ENCODE assay signal across 9 mouse cellular contexts in genomic region chrX:12136261-12137101, GRCm38 (mm10). TPM values are rescaled to one million over a fixed set of nuclear protein-coding genes. Genes with fewer than 3 reads are reported as not detected.
DNase-seq lines count a peak whose midpoint lies in the region; ATAC-seq and TF ChIP-seq lines count a peak whose summit lies in the region.
"Had no signal": no experiment of that assay in that cellular context is flagged by ENCODE, and none has a peak within 500 bp of the region (broad histone marks: within the 10 kb centered on the region; RNA-seq: fewer than 3 reads in every experiment).

No protein-coding gene starts in this region.

- peak overlapping the region; percentile 86 for H3K27ac ChIP-seq in bone marrow macrophage, adult 2 months (ENCODE audit: insufficient read depth, low read depth, low read length)
- peak overlapping the region; percentile 87 for H3K27ac ChIP-seq in heart, embryonic 11.5 days (ENCODE audit: low read depth, low read length)
- H3K27ac ChIP-seq in stomach, embryonic 15.5 days = peak overlapping the region; percentile 72

- under 1% methylated on average over 50 of the region's 50 CpGs for WGBS in heart, embryonic 11.5 days (ENCODE audit: insufficient replicate concordance)
- 2% methylated on average over 45 of the region's 50 CpGs for WGBS in stomach, embryonic 15.5 days

- no peak for DNase-seq in frontal cortex, postnatal 36 days (ENCODE audit: low spot score in 2 of 2)
- DNase-seq in kidney, postnatal 14 days = peak; percentile 70
- no peak for DNase-seq in layer of hippocampus, adult 9-10 months (ENCODE audit: low spot score)

- H3K27me3 ChIP-seq in heart, embryonic 11.5 days (ENCODE audit: control insufficient read depth, insufficient read depth, low read length) = peaks cover 60% of the 10 kb centered on the region
- peaks cover 73% of the 10 kb centered on the region for H3K27me3 ChIP-seq in megakaryocyte, embryonic 14.5 days (replicated peaks)
- peaks cover 40% of the 10 kb centered on the region for H3K27me3 ChIP-seq in stomach, embryonic 15.5 days (replicated peaks)

- H3K9ac ChIP-seq in heart, embryonic 11.5 days (ENCODE audit: low read depth, low read length) = peak overlapping the region; percentile 70
- 0 out of 2 replicates have a peak overlapping the region, but pooled peaks have one; percentile 9 for H3K9ac ChIP-seq in stomach, embryonic 15.5 days

- H3K9me3 ChIP-seq in heart, embryonic 11.5 days (replicated peaks; ENCODE audit: control insufficient read depth, low read length) = no peaks in the 10 kb centered on the region
- no peaks in the 10 kb centered on the region for H3K9me3 ChIP-seq in megakaryocyte, embryonic 14.5 days
- no peaks in the 10 kb centered on the region for H3K9me3 ChIP-seq in stomach, embryonic 15.5 days

- ATAC-seq in frontal cortex, adult (ENCODE audit: low TSS enrichment) = peak; percentile 3; the same call in 1 of the 2 replicates
- ATAC-seq in heart, embryonic 11.5 days (replicated peaks; ENCODE audit: insufficient number of reproducible peaks, low FRiP score, low TSS enrichment) = no peak; the same call in 1 of the 2 replicates
- no peak for ATAC-seq in stomach, embryonic 15.5 days (ENCODE audit: insufficient read depth, low FRiP score, low read depth)
- ATAC-seq: Patski had no signal

- no peak for TF ChIP-seq POLR2A in bone marrow macrophage, adult 2 months (IDR thresholded peaks at IDR 0.05; ENCODE audit: borderline replicate concordance, low read depth, low read length)

- H3K4me2 ChIP-seq in heart, embryonic 11.5 days = peak overlapping the region; percentile 77
- peak overlapping the region; percentile 79 for H3K4me2 ChIP-seq in stomach, embryonic 15.5 days

- no peak for TF ChIP-seq CTCF in bone marrow macrophage, adult 2 months (IDR thresholded peaks at IDR 0.05; ENCODE audit: low read depth, low read length)

- no peaks in the 10 kb centered on the region for H3K36me3 ChIP-seq in heart, embryonic 11.5 days (ENCODE audit: control insufficient read depth, insufficient read depth, low read length)
- no peaks in the 10 kb centered on the region for H3K36me3 ChIP-seq in megakaryocyte, embryonic 14.5 days (replicated peaks; ENCODE audit: low read length)
- no peaks in the 10 kb centered on the region for H3K36me3 ChIP-seq in stomach, embryonic 15.5 days

- peaks cover 7% of the 10 kb centered on the region for H3K4me1 ChIP-seq in bone marrow macrophage, adult 2 months (ENCODE audit: control insufficient read depth, insufficient read depth, low read length)
- H3K4me1 ChIP-seq in heart, embryonic 11.5 days (ENCODE audit: control insufficient read depth, insufficient read depth, low read length) = peaks cover 12% of the 10 kb centered on the region
- H3K4me1 ChIP-seq in megakaryocyte, embryonic 14.5 days = peaks cover 39% of the 10 kb centered on the region
- peaks cover 9% of the 10 kb centered on the region for H3K4me1 ChIP-seq in stomach, embryonic 15.5 days

- peak overlapping the region; percentile 55 for H3K4me3 ChIP-seq in bone marrow macrophage, adult 2 months (ENCODE audit: insufficient read depth, low read length)
- H3K4me3 ChIP-seq in heart, embryonic 11.5 days (ENCODE audit: low read depth, low read length) = peak overlapping the region; percentile 44
- peak overlapping the region; percentile 92 for H3K4me3 ChIP-seq in megakaryocyte, embryonic 14.5 days (replicated peaks)
- peak overlapping the region; percentile 43 for H3K4me3 ChIP-seq in stomach, embryonic 15.5 days (replicated peaks)

RNA-seq across cellular contexts. Expression of gene Bcor, which starts 23.7 kb away (rescaled TPM):
- 9.8 and 11.4 TPM in 2 replicates for polyA plus RNA-seq in bone marrow macrophage, adult 2 months (2012; ENCODE audit: insufficient read depth, insufficient read length, missing spikeins)
- 18.7 and 20.2 TPM in 2 replicates for polyA plus RNA-seq in heart, embryonic 11.5 days (2014; fragmentation: Nextera tagmentation; extraction: Ambion mirVana)
- 11.1 and 15.0 TPM in 2 replicates for polyA plus RNA-seq in megakaryocyte, embryonic 14.5 days (2012; ENCODE audit: insufficient read depth, low replicate concordance)
- 13.1 and 14.0 TPM in 2 replicates for polyA plus RNA-seq in stomach, embryonic 15.5 days (2015; fragmentation: Nextera tagmentation; extraction: Ambion mirVana)
